Comparison of ENCODE assay signal across 20 mouse cellular contexts in genomic region chr17:31222810-31223310, GRCm38 (mm10). TPM values are rescaled to one million over a fixed set of nuclear protein-coding genes. Genes with fewer than 3 reads are reported as not detected.
DNase-seq lines count a peak whose midpoint lies in the region; ATAC-seq lines count a peak whose summit lies in the region.
"Had no signal": no experiment of that assay in that cellular context is flagged by ENCODE, and none has a peak within 500 bp of the region (broad histone marks: within the 10 kb centered on the region; RNA-seq: fewer than 3 reads in every experiment).

No protein-coding gene starts in this region.

- no peak overlapping the region for H3K9ac ChIP-seq in limb, embryonic 13.5 days
- H3K9ac ChIP-seq in liver, embryonic 12.5 days: no peak overlapping the region
- H3K9ac ChIP-seq: forebrain, embryonic 13.5 days; hindbrain, embryonic 14.5 days; neural tube, embryonic 13.5 days had no signal

- no peak for DNase-seq in limb, embryonic 10.5 days (ENCODE audit: low spot score)
- DNase-seq in 416B (ENCODE audit: low read depth): peak; percentile 18
- DNase-seq in thymus, postnatal 0 days (ENCODE audit: low spot score): peak; percentile 44
- DNase-seq in layer of hippocampus, adult 9-11 months: no peak
- DNase-seq in forebrain, embryonic 10.5 days (ENCODE audit: extremely low spot score, low spot score): no peak
- DNase-seq: cerebellum, postnatal 10 days; embryo, embryonic 11 days; gastrocnemius, postnatal 36 days; heart, postnatal 10 days; left cerebral cortex, postnatal 4 days; lung, adult 2 months had no signal

- peaks cover 18% of the 10 kb centered on the region for H3K4me1 ChIP-seq in limb, embryonic 13.5 days
- peaks cover 8% of the 10 kb centered on the region for H3K4me1 ChIP-seq in limb, embryonic 10.5 days
- H3K4me1 ChIP-seq in liver, embryonic 12.5 days: peaks cover 46% of the 10 kb centered on the region
- H3K4me1 ChIP-seq in forebrain, embryonic 10.5 days: no peaks in the 10 kb centered on the region
- H3K4me1 ChIP-seq: forebrain, embryonic 13.5 days; midbrain, embryonic 10.5 days; neural tube, embryonic 13.5 days had no signal

- no peak overlapping the region for H3K4me3 ChIP-seq in limb, embryonic 13.5 days
- H3K4me3 ChIP-seq in limb, embryonic 10.5 days: no peak overlapping the region
- no peak overlapping the region for H3K4me3 ChIP-seq in liver, embryonic 12.5 days
- no peak overlapping the region for H3K4me3 ChIP-seq in forebrain, embryonic 10.5 days
- H3K4me3 ChIP-seq: forebrain, embryonic 13.5 days; layer of hippocampus, adult 2 months; midbrain, embryonic 10.5 days; neural tube, embryonic 13.5 days had no signal

- 0 out of 2 replicates have a peak, but pooled peaks have one; percentile 32 for ATAC-seq in limb, embryonic 13.5 days (ENCODE audit: low FRiP score, low read depth)
- no peak for ATAC-seq in liver, embryonic 12.5 days
- ATAC-seq: forebrain, embryonic 13.5 days; intestine, postnatal 0 days had no signal

- no peaks in the 10 kb centered on the region for H3K9me3 ChIP-seq in limb, embryonic 13.5 days
- no peaks in the 10 kb centered on the region for H3K9me3 ChIP-seq in limb, embryonic 10.5 days (replicated peaks)
- no peaks in the 10 kb centered on the region for H3K9me3 ChIP-seq in liver, embryonic 12.5 days (replicated peaks)
- H3K9me3 ChIP-seq in forebrain, embryonic 10.5 days: no peaks in the 10 kb centered on the region
- H3K9me3 ChIP-seq: forebrain, embryonic 13.5 days; midbrain, embryonic 10.5 days; neural tube, embryonic 13.5 days had no signal

- H3K27ac ChIP-seq in limb, embryonic 13.5 days: no peak overlapping the region
- no peak overlapping the region for H3K27ac ChIP-seq in limb, embryonic 10.5 days
- 0 out of 2 replicates have a peak overlapping the region, but pooled peaks have one; percentile 0 for H3K27ac ChIP-seq in liver, embryonic 12.5 days
- no peak overlapping the region for H3K27ac ChIP-seq in forebrain, embryonic 10.5 days
- H3K27ac ChIP-seq: forebrain, embryonic 13.5 days; hindbrain, embryonic 14.5 days; layer of hippocampus, adult 2 months; midbrain, embryonic 10.5 days; neural tube, embryonic 13.5 days had no signal

- no peaks in the 10 kb centered on the region for H3K36me3 ChIP-seq in limb, embryonic 13.5 days
- H3K36me3 ChIP-seq in limb, embryonic 10.5 days: no peaks in the 10 kb centered on the region
- peaks cover 62% of the 10 kb centered on the region for H3K36me3 ChIP-seq in liver, embryonic 12.5 days
- no peaks in the 10 kb centered on the region for H3K36me3 ChIP-seq in forebrain, embryonic 10.5 days (replicated peaks)
- H3K36me3 ChIP-seq: midbrain, embryonic 10.5 days; neural tube, embryonic 13.5 days had no signal

- H3K4me2 ChIP-seq in limb, embryonic 13.5 days (replicated peaks): no peak overlapping the region
- H3K4me2 ChIP-seq in liver, embryonic 12.5 days: no peak overlapping the region
- H3K4me2 ChIP-seq: forebrain, embryonic 13.5 days; hindbrain, embryonic 14.5 days; neural tube, embryonic 13.5 days had no signal

- no peaks in the 10 kb centered on the region for H3K27me3 ChIP-seq in limb, embryonic 13.5 days
- no peaks in the 10 kb centered on the region for H3K27me3 ChIP-seq in limb, embryonic 10.5 days (ENCODE audit: low read depth, poor library complexity, severe bottlenecking)
- no peaks in the 10 kb centered on the region for H3K27me3 ChIP-seq in liver, embryonic 12.5 days (replicated peaks)
- no peaks in the 10 kb centered on the region for H3K27me3 ChIP-seq in forebrain, embryonic 10.5 days (ENCODE audit: poor library complexity, severe bottlenecking)
- H3K27me3 ChIP-seq: forebrain, embryonic 13.5 days; neural tube, embryonic 13.5 days had no signal

- WGBS in limb, embryonic 13.5 days: 57% methylated on average over 4 of the region's 4 CpGs
- 88% methylated on average over 4 of the region's 4 CpGs for WGBS in limb, embryonic 10.5 days
- 50% methylated on average over 4 of the region's 4 CpGs for WGBS in liver, embryonic 12.5 days (ENCODE audit: insufficient replicate concordance)
- WGBS in forebrain, embryonic 10.5 days: 93% methylated on average over 4 of the region's 4 CpGs

RNA-seq across cellular contexts. Expression of gene Ubash3a, which starts 15.2 kb away (rescaled TPM):
- polyA plus RNA-seq in limb, embryonic 13.5 days (2015; fragmentation: Nextera tagmentation; extraction: Ambion mirVana): 0.36 and 0.50 TPM in 2 replicates
- 0.33 and 0.74 TPM in 2 replicates for polyA plus RNA-seq in limb, embryonic 10.5 days (2016; fragmentation: Nextera tagmentation; extraction: Ambion mirVana)
- polyA plus RNA-seq in liver, embryonic 12.5 days (2016; fragmentation: Nextera tagmentation; extraction: Ambion mirVana): 23.2 and 25.6 TPM in 2 replicates
- polyA plus RNA-seq in thymus, postnatal 0 days (2015; fragmentation: Nextera tagmentation; extraction: Ambion mirVana): 66.8 and 75.0 TPM in 2 replicates
- polyA plus RNA-seq in forebrain, embryonic 10.5 days (2016; fragmentation: Nextera tagmentation; extraction: Ambion mirVana): 0.39 and 0.42 TPM in 2 replicates
- polyA plus RNA-seq: hindbrain, embryonic 14.5 days; intestine, postnatal 0 days; neural tube, embryonic 13.5 days had no signal

RNA-seq across cellular contexts. Expression of gene Tmprss3, which starts 24.1 kb away (rescaled TPM):
- not detected in 2 replicates for polyA plus RNA-seq in limb, embryonic 13.5 days (2015; fragmentation: Nextera tagmentation; extraction: Ambion mirVana)
- not detected in 2 replicates for polyA plus RNA-seq in limb, embryonic 10.5 days (2016; fragmentation: Nextera tagmentation; extraction: Ambion mirVana)
- polyA plus RNA-seq in liver, embryonic 12.5 days (2016; fragmentation: Nextera tagmentation; extraction: Ambion mirVana): 0.24 and 0.33 TPM in 2 replicates
- polyA plus RNA-seq in thymus, postnatal 0 days (2015; fragmentation: Nextera tagmentation; extraction: Ambion mirVana): 0.13 and 0.25 TPM in 2 replicates
- not detected in 2 replicates for polyA plus RNA-seq in forebrain, embryonic 10.5 days (2016; fragmentation: Nextera tagmentation; extraction: Ambion mirVana)
- polyA plus RNA-seq: forebrain, embryonic 13.5 days; kidney, embryonic 16.5 days; midbrain, embryonic 10.5 days; neural tube, embryonic 13.5 days had no signal

RNA-seq across cellular contexts. Expression of gene Rsph1, which starts 54.3 kb away (rescaled TPM):
- polyA plus RNA-seq in limb, embryonic 13.5 days (2015; fragmentation: Nextera tagmentation; extraction: Ambion mirVana): 0.48 and 0.59 TPM in 2 replicates
- polyA plus RNA-seq in limb, embryonic 10.5 days (2016; fragmentation: Nextera tagmentation; extraction: Ambion mirVana): 0.62 and 0.90 TPM in 2 replicates
- polyA plus RNA-seq in liver, embryonic 12.5 days (2016; fragmentation: Nextera tagmentation; extraction: Ambion mirVana): 0.25 and 0.32 TPM in 2 replicates
- 0.90 and 1.2 TPM in 2 replicates for polyA plus RNA-seq in thymus, postnatal 0 days (2015; fragmentation: Nextera tagmentation; extraction: Ambion mirVana)
- polyA plus RNA-seq in forebrain, embryonic 10.5 days (2016; fragmentation: Nextera tagmentation; extraction: Ambion mirVana): 3.5 and 4.3 TPM in 2 replicates

RNA-seq across cellular contexts. Expression of gene Tff1, which starts 57.8 kb away (rescaled TPM):
- not detected in 2 replicates for polyA plus RNA-seq in limb, embryonic 13.5 days (2015; fragmentation: Nextera tagmentation; extraction: Ambion mirVana)
- polyA plus RNA-seq in limb, embryonic 10.5 days (2016; fragmentation: Nextera tagmentation; extraction: Ambion mirVana): not detected in 2 replicates
- 0.46 TPM in 1 of 2 replicates, not detected in the other for polyA plus RNA-seq in liver, embryonic 12.5 days (2016; fragmentation: Nextera tagmentation; extraction: Ambion mirVana)
- 4.3 and 7.4 TPM in 2 replicates for polyA plus RNA-seq in thymus, postnatal 0 days (2015; fragmentation: Nextera tagmentation; extraction: Ambion mirVana)
- not detected in 2 replicates for polyA plus RNA-seq in forebrain, embryonic 10.5 days (2016; fragmentation: Nextera tagmentation; extraction: Ambion mirVana)
- polyA plus RNA-seq: forebrain, embryonic 13.5 days; hindbrain, embryonic 14.5 days; kidney, embryonic 16.5 days; lung, adult 2 months; midbrain, embryonic 10.5 days; neural tube, embryonic 13.5 days had no signal

Comparison
In these comparisons a context has a peak if more than half of its experiments do, and no peak if none do; other contexts are left out.
1. DNase-seq: peak in 416B (single experiment) and thymus, postnatal 0 days (single experiment); none in limb, embryonic 10.5 days (single experiment), layer of hippocampus, adult 9-11 months (single experiment) and forebrain, embryonic 10.5 days (single experiment).
2. RNA of gene Ubash3a, which starts 15.2 kb away (polyA plus RNA-seq): 66.8 to 75.0 TPM in thymus, postnatal 0 days and 23.2 to 25.6 TPM in liver, embryonic 12.5 days; 0.36 to 0.50 TPM in limb, embryonic 13.5 days, 0.39 to 0.42 TPM in forebrain, embryonic 10.5 days and 0.33 to 0.74 TPM in limb, embryonic 10.5 days; every median in the first group is over 10 times any median in the second.